Comparison of ENCODE assay signal across 8 mouse cellular contexts in the genomic region with DNA sequence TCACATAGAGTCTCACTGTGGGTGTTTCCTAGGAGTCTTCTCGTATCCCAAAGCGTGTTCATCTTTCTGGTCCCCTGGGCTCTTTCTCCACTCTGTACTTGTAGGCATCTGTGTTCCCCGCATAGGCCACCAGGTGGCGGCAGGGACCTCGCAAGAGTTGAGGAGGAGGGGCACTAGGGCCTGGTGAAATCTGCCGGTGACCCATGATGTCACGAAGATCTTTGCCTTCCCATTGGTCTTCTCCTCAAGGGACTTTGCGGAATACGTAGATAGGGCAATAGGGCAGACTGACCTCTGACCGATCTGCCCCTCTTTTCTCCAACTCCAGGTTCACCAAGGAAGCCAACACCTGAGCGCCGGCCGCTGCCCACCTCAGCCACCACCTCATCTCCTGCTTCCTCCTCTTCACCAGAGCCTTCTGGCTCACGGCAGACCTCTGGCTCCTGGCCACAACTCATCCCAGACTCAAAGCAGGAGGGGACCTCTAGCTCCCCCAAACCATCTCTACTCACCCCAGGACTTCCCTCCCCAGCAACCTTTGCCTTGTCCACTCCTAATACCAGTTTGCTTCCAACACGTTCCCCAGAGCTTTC. TPM values are rescaled to one million over a fixed set of nuclear protein-coding genes. Genes with fewer than 3 reads are reported as not detected.
DNase-seq lines count a peak whose midpoint lies in the region; ATAC-seq and TF ChIP-seq lines count a peak whose summit lies in the region.

No protein-coding gene starts in this region.

- TF ChIP-seq CTCF in E14TG2a.4 (conservative IDR thresholded peaks at IDR 0.05; ENCODE audit: low read length): peak; percentile 92
- peak; percentile 98 for TF ChIP-seq CTCF in liver, postnatal 0 days (IDR thresholded peaks at IDR 0.05; ENCODE audit: low read depth)

- H3K27ac ChIP-seq in forebrain, embryonic 13.5 days: no peak overlapping the region
- H3K27ac ChIP-seq in liver, postnatal 0 days (ENCODE audit: low read depth): no peak overlapping the region
- no peak overlapping the region for H3K27ac ChIP-seq in neural tube, embryonic 14.5 days (ENCODE audit: low read depth, low read length)

- H3K9me3 ChIP-seq in E14TG2a.4 (ENCODE audit: low read length): no peaks in the 10 kb centered on the region
- no peaks in the 10 kb centered on the region for H3K9me3 ChIP-seq in forebrain, embryonic 13.5 days (replicated peaks)
- H3K9me3 ChIP-seq in liver, postnatal 0 days (ENCODE audit: low read length): no peaks in the 10 kb centered on the region
- H3K9me3 ChIP-seq in neural tube, embryonic 14.5 days (ENCODE audit: control insufficient read depth, low read length): no peaks in the 10 kb centered on the region

- H3K4me3 ChIP-seq in E14TG2a.4 (replicated peaks; ENCODE audit: low read length): peak overlapping the region; percentile 64
- peak overlapping the region; percentile 26 for H3K4me3 ChIP-seq in forebrain, embryonic 13.5 days
- peak overlapping the region; percentile 21; the same call in 1 of the 2 replicates for H3K4me3 ChIP-seq in liver, postnatal 0 days (ENCODE audit: low read depth, low read length)
- peak overlapping the region; percentile 21 for H3K4me3 ChIP-seq in neural tube, embryonic 14.5 days (ENCODE audit: low read depth, low read length)

- TF ChIP-seq EP300 in liver, postnatal 0 days (IDR thresholded peaks at IDR 0.05; ENCODE audit: low read depth): no peak

- ATAC-seq in cerebellum, adult (ENCODE audit: insufficient number of reproducible peaks, low FRiP score, low TSS enrichment): peak; percentile 87
- ATAC-seq in forebrain, embryonic 13.5 days: peak; percentile 85
- ATAC-seq in liver, postnatal 0 days: peak; percentile 88
- peak; percentile 76 for ATAC-seq in neural tube, embryonic 14.5 days (ENCODE audit: low read depth)

- WGBS in forebrain, embryonic 13.5 days: 18% methylated on average over 15 of the region's 15 CpGs
- WGBS in large intestine, adult 2 months: 10% methylated on average over 15 of the region's 15 CpGs
- WGBS in liver, postnatal 0 days (ENCODE audit: insufficient replicate concordance): 10% methylated on average over 15 of the region's 15 CpGs
- WGBS in neural tube, embryonic 14.5 days: 18% methylated on average over 15 of the region's 15 CpGs

- peaks cover 9% of the 10 kb centered on the region; the same call in 1 of the 2 replicates for H3K27me3 ChIP-seq in E14TG2a.4 (ENCODE audit: insufficient read depth, low read length)
- no peaks in the 10 kb centered on the region for H3K27me3 ChIP-seq in forebrain, embryonic 13.5 days
- H3K27me3 ChIP-seq in liver, postnatal 0 days (ENCODE audit: insufficient read depth, low read length): no peaks in the 10 kb centered on the region
- H3K27me3 ChIP-seq in neural tube, embryonic 14.5 days (ENCODE audit: control insufficient read depth, insufficient read depth, low read length): no peaks in the 10 kb centered on the region

- H3K9ac ChIP-seq in forebrain, embryonic 13.5 days: no peak overlapping the region
- H3K9ac ChIP-seq in liver, postnatal 0 days (replicated peaks): no peak overlapping the region
- H3K9ac ChIP-seq in neural tube, embryonic 14.5 days (replicated peaks; ENCODE audit: low read depth, low read length): no peak overlapping the region

- no peaks in the 10 kb centered on the region for H3K36me3 ChIP-seq in E14TG2a.4 (ENCODE audit: insufficient read depth, low read length)
- no peaks in the 10 kb centered on the region for H3K36me3 ChIP-seq in forebrain, embryonic 13.5 days (ENCODE audit: poor library complexity, severe bottlenecking)
- no peaks in the 10 kb centered on the region for H3K36me3 ChIP-seq in liver, postnatal 0 days (replicated peaks; ENCODE audit: insufficient read depth, low read length)
- no peaks in the 10 kb centered on the region for H3K36me3 ChIP-seq in neural tube, embryonic 14.5 days (ENCODE audit: control insufficient read depth, insufficient read depth, low read length)

- peaks cover 15% of the 10 kb centered on the region for H3K4me1 ChIP-seq in E14TG2a.4 (replicated peaks; ENCODE audit: low read depth, low read length)
- no peaks in the 10 kb centered on the region for H3K4me1 ChIP-seq in forebrain, embryonic 13.5 days
- H3K4me1 ChIP-seq in liver, postnatal 0 days (ENCODE audit: insufficient read depth): peaks cover 2% of the 10 kb centered on the region; the same call in 1 of the 2 replicates
- H3K4me1 ChIP-seq in neural tube, embryonic 14.5 days (ENCODE audit: control insufficient read depth, insufficient read depth, low read length): no peaks in the 10 kb centered on the region

- H3K4me2 ChIP-seq in forebrain, embryonic 13.5 days: peak overlapping the region; percentile 49
- H3K4me2 ChIP-seq in liver, postnatal 0 days (ENCODE audit: low read depth, low read length): peak overlapping the region; percentile 67
- peak overlapping the region; percentile 27; the same call in 1 of the 2 replicates for H3K4me2 ChIP-seq in neural tube, embryonic 14.5 days (ENCODE audit: low read depth, low read length)

- intact Hi-C loops in heart, postnatal 10 days (cut with DNase I): loop anchor here (1.0 to 5.0 kb wide), 4 partner anchors 20 to 184 kb away; a partner anchor contains a TSS

- peak; percentile 94 to 97 for DNase-seq in heart, postnatal 10 days
- DNase-seq in large intestine, adult 2 months (ENCODE audit: low read depth, low spot score): peak; percentile 92
- peak; percentile 93 for DNase-seq in liver, postnatal 0 days
- peak; percentile 96 for DNase-seq in testis, postnatal 10 days (ENCODE audit: low spot score)

RNA-seq across cellular contexts. Expression of a gene that starts 17.7 kb away (rescaled TPM):
- 0.23 and 0.30 TPM in 2 replicates for polyA plus RNA-seq in forebrain, embryonic 13.5 days (2015; fragmentation: Nextera tagmentation; extraction: Ambion mirVana)
- total RNA-seq in heart, postnatal 10 days (2021): 10 to 100 TPM; 12.5 TPM
- 2.9 and 3.6 TPM in 2 replicates for polyA plus RNA-seq in large intestine, adult 2 months (2012; rRNA removed)
- polyA plus RNA-seq in liver, postnatal 0 days (2015; fragmentation: Nextera tagmentation; extraction: Ambion mirVana): 0.06 TPM in 2 replicates
- 0.40 and 1.3 TPM in 2 replicates for polyA plus RNA-seq in neural tube, embryonic 14.5 days (2014; fragmentation: Nextera tagmentation; extraction: Ambion mirVana)

RNA-seq across cellular contexts. Expression of a gene that starts 20.9 kb away (rescaled TPM):
- polyA plus RNA-seq in forebrain, embryonic 13.5 days (2015; fragmentation: Nextera tagmentation; extraction: Ambion mirVana): not detected in 2 replicates
- 1 to 10 TPM; 7.2 to 9.0 TPM for total RNA-seq in heart, postnatal 10 days (2021)
- 0.06 and 0.18 TPM in 2 replicates for polyA plus RNA-seq in large intestine, adult 2 months (2012; rRNA removed)
- 0.09 TPM in 1 of 2 replicates, not detected in the other for polyA plus RNA-seq in liver, postnatal 0 days (2015; fragmentation: Nextera tagmentation; extraction: Ambion mirVana)
- not detected in 2 replicates for polyA plus RNA-seq in neural tube, embryonic 14.5 days (2014; fragmentation: Nextera tagmentation; extraction: Ambion mirVana)

RNA-seq across cellular contexts. Expression of a gene that starts 21.5 kb away (rescaled TPM):
- polyA plus RNA-seq in forebrain, embryonic 13.5 days (2015; fragmentation: Nextera tagmentation; extraction: Ambion mirVana): 21.2 and 24.9 TPM in 2 replicates
- 1 to 10 TPM; 4.9 to 5.2 TPM for total RNA-seq in heart, postnatal 10 days (2021)
- 4.3 and 7.1 TPM in 2 replicates for polyA plus RNA-seq in large intestine, adult 2 months (2012; rRNA removed)
- 0.09 and 0.20 TPM in 2 replicates for polyA plus RNA-seq in liver, postnatal 0 days (2015; fragmentation: Nextera tagmentation; extraction: Ambion mirVana)
- polyA plus RNA-seq in neural tube, embryonic 14.5 days (2014; fragmentation: Nextera tagmentation; extraction: Ambion mirVana): 24.4 and 27.9 TPM in 2 replicates

RNA-seq across cellular contexts. Expression of a gene that starts 27.6 kb away (rescaled TPM):
- polyA plus RNA-seq in forebrain, embryonic 13.5 days (2015; fragmentation: Nextera tagmentation; extraction: Ambion mirVana): 0.09 and 0.19 TPM in 2 replicates
- 10 to 100 TPM; 11.9 to 22.0 TPM for total RNA-seq in heart, postnatal 10 days (2021)
- not detected in 2 replicates for polyA plus RNA-seq in large intestine, adult 2 months (2012; rRNA removed)
- polyA plus RNA-seq in liver, postnatal 0 days (2015; fragmentation: Nextera tagmentation; extraction: Ambion mirVana): not detected in 2 replicates
- 0.52 and 0.75 TPM in 2 replicates for polyA plus RNA-seq in neural tube, embryonic 14.5 days (2014; fragmentation: Nextera tagmentation; extraction: Ambion mirVana)

RNA-seq across cellular contexts. Expression of a gene that starts 28.3 kb away (rescaled TPM):
- 4.3 and 4.5 TPM in 2 replicates for polyA plus RNA-seq in forebrain, embryonic 13.5 days (2015; fragmentation: Nextera tagmentation; extraction: Ambion mirVana)
- total RNA-seq in heart, postnatal 10 days (2021): 10 to 100 TPM; 11.8 to 13.8 TPM
- polyA plus RNA-seq in large intestine, adult 2 months (2012; rRNA removed): 12.7 and 14.6 TPM in 2 replicates
- polyA plus RNA-seq in liver, postnatal 0 days (2015; fragmentation: Nextera tagmentation; extraction: Ambion mirVana): 0.90 and 1.0 TPM in 2 replicates
- 2.8 and 3.7 TPM in 2 replicates for polyA plus RNA-seq in neural tube, embryonic 14.5 days (2014; fragmentation: Nextera tagmentation; extraction: Ambion mirVana)
